In the genomic region with DNA sequence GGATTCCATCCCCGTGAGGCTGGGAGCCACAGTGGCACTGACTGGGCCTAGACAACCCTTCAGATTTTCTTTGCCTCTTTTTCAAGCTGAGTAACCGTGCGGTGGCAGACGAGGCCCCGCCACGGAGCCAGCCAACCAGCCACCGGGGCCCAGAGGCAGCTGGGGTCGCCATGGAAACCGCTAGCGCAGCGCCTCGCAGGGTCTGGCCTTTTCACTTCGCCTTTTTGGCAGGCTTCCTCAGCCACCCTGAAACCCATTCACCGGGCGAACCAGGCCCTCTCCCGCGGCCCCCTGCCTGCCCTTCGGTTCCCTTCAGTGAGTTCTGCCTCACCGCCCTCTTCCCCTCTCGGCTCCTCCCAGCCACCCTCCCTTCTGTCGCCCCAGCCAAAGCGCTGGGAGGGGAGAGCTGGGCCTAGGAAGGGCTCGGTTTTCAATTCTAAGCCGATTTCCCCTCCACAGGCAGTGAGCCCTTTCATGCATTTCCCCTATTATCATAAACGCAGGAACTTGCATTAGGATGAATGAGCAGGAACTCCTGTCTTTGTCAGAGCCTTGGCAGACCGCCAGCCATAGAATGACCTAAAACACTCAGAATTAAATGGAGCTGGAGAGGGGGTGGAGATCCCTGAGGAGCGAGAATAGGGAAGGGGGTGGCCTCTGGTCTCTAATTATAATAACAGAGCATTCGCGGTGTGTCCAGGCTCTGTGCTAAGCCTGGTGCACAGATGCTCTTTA, we compare ENCODE assay signal across 8 mouse cellular contexts.
A peak's percentile ranks its signal among the peaks of the same experiment; 100 is the strongest.
DNase-seq lines count a peak whose midpoint lies in the region; ATAC-seq and TF ChIP-seq lines count a peak whose summit lies in the region.

No protein-coding gene starts in this region.

- peak; percentile 86 for DNase-seq in T-cell, adult 2 months (ENCODE audit: low spot score)
- peak; percentile 81 to 92 for DNase-seq in cerebellum, postnatal 4 days (ENCODE audit: low spot score in 2 of 2)
- DNase-seq in gastrocnemius, adult 2 months: peak; percentile 91
- DNase-seq in left cerebral cortex, adult 8-10 months (ENCODE audit: low spot score in 2 of 2): peak; percentile 82 to 91
- peak; percentile 92 for DNase-seq in right cerebral cortex, adult 18-20 months
- peak; percentile 62 for DNase-seq in urinary bladder, adult 2 months (ENCODE audit: low spot score)

- peak overlapping the region; percentile 48 for H3K4me2 ChIP-seq in hindbrain, embryonic 16.5 days (ENCODE audit: low read length)

- H3K4me1 ChIP-seq in hindbrain, embryonic 16.5 days (ENCODE audit: control insufficient read depth, insufficient read depth, low read depth, low read length): peaks cover 41% of the 10 kb centered on the region

- peak; percentile 92 for ATAC-seq in hindbrain, embryonic 16.5 days
- peak; percentile 75 for ATAC-seq in megakaryocyte, adult 5-6 weeks (ENCODE audit: poor library complexity, severe bottlenecking)

- H3K27ac ChIP-seq in gastrocnemius, adult 2 months: peak overlapping the region; percentile 96
- H3K27ac ChIP-seq in hindbrain, embryonic 16.5 days (ENCODE audit: low read depth, low read length): peak overlapping the region; percentile 99

- peak overlapping the region; percentile 71 for H3K4me3 ChIP-seq in gastrocnemius, adult 2 months
- H3K4me3 ChIP-seq in hindbrain, embryonic 16.5 days (ENCODE audit: low read length): peak overlapping the region; percentile 21; the same call in 1 of the 2 replicates

- H3K9me3 ChIP-seq in hindbrain, embryonic 16.5 days (ENCODE audit: control insufficient read depth, low read length): no peaks in the 10 kb centered on the region

- peak overlapping the region; percentile 69 for H3K9ac ChIP-seq in hindbrain, embryonic 16.5 days (ENCODE audit: low read depth, low read length)

- peak; percentile 30 for TF ChIP-seq CTCF in gastrocnemius, adult 2 months (IDR thresholded peaks at IDR 0.05)

- WGBS in hindbrain, embryonic 16.5 days: under 1% methylated on average over 29 of the region's 29 CpGs

- H3K36me3 ChIP-seq in hindbrain, embryonic 16.5 days (ENCODE audit: control insufficient read depth, insufficient read depth, low read length): no peaks in the 10 kb centered on the region

- H3K27me3 ChIP-seq in hindbrain, embryonic 16.5 days (replicated peaks; ENCODE audit: control insufficient read depth, insufficient read depth, low read length): no peaks in the 10 kb centered on the region

- intact Hi-C loops in gastrocnemius, adult 2 months (cut with DNase I): loop anchor here (2.0 kb wide), 1 partner anchor 61 kb away; a partner anchor contains a TSS

Comparison
In these comparisons a context has a peak if more than half of its experiments do, and no peak if none do; other contexts are left out.
1. Peak in every context shown above with its lines: DNase-seq, ATAC-seq, H3K4me3 ChIP-seq and H3K27ac ChIP-seq.